Mouse (Mus musculus) cerebellum, postnatal 4 days (tissue): ENCODE data around the gene Olfr393.

Source experiments
- DNase-seq, 2 experiments: peaks; one replicate each; pipeline ENCODE4 v3.0.0; 2022; ENCODE audit warnings: low spot score in 2 of 2, mixed read lengths in 1 of 2

Olfr393 gene

DNA sequence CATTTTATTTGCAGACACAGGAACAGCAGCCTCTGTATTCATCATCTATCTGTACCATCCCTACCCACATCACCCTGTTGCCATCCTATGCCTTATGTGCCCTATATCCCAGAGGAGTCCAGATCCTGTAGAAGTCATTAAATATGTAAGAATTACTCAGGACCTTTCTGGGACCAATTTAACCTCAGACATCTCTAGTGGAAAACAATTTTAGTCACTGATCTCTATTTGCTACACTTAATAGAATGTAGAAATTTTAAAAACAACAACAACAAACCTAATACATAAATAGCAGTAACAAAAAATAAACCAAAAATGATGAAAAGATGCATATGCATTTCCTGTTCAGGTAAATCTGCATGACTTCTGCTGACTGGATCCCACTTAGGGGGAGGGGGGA is at the start of gene Olfr393:
Gene Olfr393, minus strand, starts transcription at position 101 of the 400 bp plus-strand sequence.
- no peak for DNase-seq

DNA sequence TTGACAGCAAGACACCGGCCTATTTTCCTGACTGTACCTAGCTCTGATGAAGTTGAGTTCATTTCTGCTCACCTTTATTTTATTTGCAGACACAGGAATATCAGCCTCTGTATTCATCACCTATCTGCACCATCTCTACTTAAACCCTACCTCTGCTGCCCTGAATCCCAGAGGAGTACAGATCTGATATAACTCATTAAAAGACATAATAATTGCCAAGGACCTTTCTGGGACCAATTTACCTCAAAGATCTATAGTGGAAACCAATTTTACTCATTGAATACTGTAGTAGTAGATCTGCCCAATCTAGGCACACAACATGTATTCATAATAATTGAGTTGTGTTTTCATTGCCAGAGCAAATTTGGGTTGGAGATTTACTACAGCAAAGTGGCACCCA is 39.4 kb upstream of the Olfr393 start, which contains the start of gene Olfr394:
Gene Olfr394, minus strand, starts transcription at position 101 of the 400 bp plus-strand sequence.
- DNase-seq: no peak

- no peak for DNase-seq
Measured at GRCm38 (mm10) chr11:73816949-73817348, 34.3 kb downstream of the Olfr393 start, which contains the start of gene Olfr392. Gene Olfr392 (minus strand): TSS chr11:73817049.

GRCm38 (mm10) chr11:73802952-73803351 is 48.3 kb downstream of the Olfr393 start, which contains the start of gene Olfr391-ps:
Gene Olfr391-ps (minus strand): TSS chr11:73803052.
- no peak for DNase-seq
